Comparison of ENCODE assay signal across 12 mouse cellular contexts in the genomic region with DNA sequence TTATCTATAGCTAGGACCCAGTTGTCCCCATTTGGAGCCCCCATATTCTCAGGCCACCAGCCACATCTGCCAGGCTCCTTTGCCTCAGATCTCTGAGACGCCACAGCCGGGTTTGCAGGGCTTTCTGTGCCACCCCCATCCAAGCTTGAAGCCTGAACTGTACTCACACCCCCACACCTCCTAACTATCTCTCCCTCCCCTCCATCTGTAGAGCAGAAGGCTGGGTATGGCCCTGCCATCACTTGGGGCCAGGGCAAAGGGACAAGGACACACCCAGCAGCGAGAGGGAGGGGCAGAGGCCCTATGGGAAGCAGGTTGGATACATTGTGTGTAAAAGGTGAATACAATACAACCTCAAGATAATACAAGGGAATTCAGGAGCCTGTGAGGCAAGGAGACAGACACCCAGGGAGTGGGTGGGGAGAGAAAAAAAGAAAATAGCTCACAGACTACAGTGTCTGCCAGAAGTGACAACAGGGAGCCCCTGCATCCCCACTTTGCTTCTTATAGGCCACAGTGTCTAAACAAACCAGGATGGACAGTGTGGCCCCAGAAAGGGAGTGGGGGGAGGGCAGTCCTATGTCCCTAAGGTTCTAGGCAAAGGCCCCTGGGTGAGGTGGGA. TPM values are rescaled to one million over a fixed set of nuclear protein-coding genes. Genes with fewer than 3 reads are reported as not detected.
DNase-seq lines count a peak whose midpoint lies in the region; ATAC-seq lines count a peak whose summit lies in the region.
"Had no signal": no experiment of that assay in that cellular context is flagged by ENCODE, and none has a peak within 500 bp of the region (broad histone marks: within the 10 kb centered on the region; RNA-seq: fewer than 3 reads in every experiment).

No protein-coding gene starts in this region.

- no peak for ATAC-seq in heart, embryonic 11.5 days (replicated peaks; ENCODE audit: insufficient number of reproducible peaks, low FRiP score, low TSS enrichment)
- ATAC-seq in liver, embryonic 12.5 days: peak; percentile 72

- no peak overlapping the region for H3K9ac ChIP-seq in heart, embryonic 11.5 days (ENCODE audit: low read depth, low read length)
- H3K9ac ChIP-seq in liver, embryonic 12.5 days: peak overlapping the region; percentile 95

- peak overlapping the region; percentile 29; the same call in 1 of the 2 replicates for H3K27ac ChIP-seq in heart, embryonic 11.5 days (ENCODE audit: low read depth, low read length)
- H3K27ac ChIP-seq in liver, embryonic 12.5 days: peak overlapping the region; percentile 99

- WGBS in heart, embryonic 11.5 days (ENCODE audit: insufficient replicate concordance): 88% methylated on average over 3 of the region's 3 CpGs
- 45% methylated on average over 3 of the region's 3 CpGs for WGBS in liver, embryonic 12.5 days (ENCODE audit: insufficient replicate concordance)

- H3K9me3 ChIP-seq in heart, embryonic 11.5 days (replicated peaks; ENCODE audit: control insufficient read depth, low read length): no peaks in the 10 kb centered on the region
- H3K9me3 ChIP-seq in liver, embryonic 12.5 days (replicated peaks): no peaks in the 10 kb centered on the region

- H3K4me1 ChIP-seq in heart, embryonic 11.5 days (ENCODE audit: control insufficient read depth, insufficient read depth, low read length): peaks cover 32% of the 10 kb centered on the region
- H3K4me1 ChIP-seq in liver, embryonic 12.5 days: peaks cover 66% of the 10 kb centered on the region

- H3K4me2 ChIP-seq in heart, embryonic 11.5 days: 0 out of 2 replicates have a peak overlapping the region, but pooled peaks have one; percentile 3
- peak overlapping the region; percentile 98 for H3K4me2 ChIP-seq in liver, embryonic 12.5 days

- peaks cover 26% of the 10 kb centered on the region for H3K36me3 ChIP-seq in heart, embryonic 11.5 days (ENCODE audit: control insufficient read depth, insufficient read depth, low read length)
- peaks cover 78% of the 10 kb centered on the region for H3K36me3 ChIP-seq in liver, embryonic 12.5 days

- no peaks in the 10 kb centered on the region for H3K27me3 ChIP-seq in heart, embryonic 11.5 days (ENCODE audit: control insufficient read depth, insufficient read depth, low read length)
- H3K27me3 ChIP-seq in liver, embryonic 12.5 days (replicated peaks): no peaks in the 10 kb centered on the region

- DNase-seq in heart, adult 9 months (ENCODE audit: low spot score in 2 of 2): no peak
- DNase-seq in right cerebral cortex, postnatal 25 days: peak; percentile 65
- DNase-seq in right cerebral cortex, postnatal 4 days: no peak
- no peak for DNase-seq in thymus, adult 18-20 months
- no peak for DNase-seq in T-cell, adult 2 months (ENCODE audit: low spot score)
- DNase-seq in urinary bladder, postnatal 10 days (ENCODE audit: low spot score): no peak
- DNase-seq: gastrocnemius, postnatal 10 days; heart, postnatal 36 days; kidney, adult 2 months; lung, adult 2 months had no signal

- no peak overlapping the region for H3K4me3 ChIP-seq in heart, embryonic 11.5 days (ENCODE audit: low read depth, low read length)
- peak overlapping the region; percentile 86 for H3K4me3 ChIP-seq in liver, embryonic 12.5 days

RNA-seq across cellular contexts. Expression of a gene that starts 5.3 kb away (rescaled TPM):
- polyA plus RNA-seq in heart, embryonic 11.5 days (2014; fragmentation: Nextera tagmentation; extraction: Ambion mirVana): 168 and 194 TPM in 2 replicates
- 152 and 157 TPM in 2 replicates for polyA plus RNA-seq in liver, embryonic 12.5 days (2016; fragmentation: Nextera tagmentation; extraction: Ambion mirVana)

RNA-seq across cellular contexts. Expression of a gene that starts 26.3 kb away (rescaled TPM):
- polyA plus RNA-seq in heart, embryonic 11.5 days (2014; fragmentation: Nextera tagmentation; extraction: Ambion mirVana): 17.1 and 17.2 TPM in 2 replicates
- 6.7 and 6.9 TPM in 2 replicates for polyA plus RNA-seq in liver, embryonic 12.5 days (2016; fragmentation: Nextera tagmentation; extraction: Ambion mirVana)

RNA-seq across cellular contexts. Expression of a gene that starts 34.2 kb away (rescaled TPM):
- polyA plus RNA-seq in heart, embryonic 11.5 days (2014; fragmentation: Nextera tagmentation; extraction: Ambion mirVana): 0.07 and 0.13 TPM in 2 replicates
- 1.1 and 1.2 TPM in 2 replicates for polyA plus RNA-seq in liver, embryonic 12.5 days (2016; fragmentation: Nextera tagmentation; extraction: Ambion mirVana)

RNA-seq across cellular contexts. Expression of a gene that starts 37.2 kb away (rescaled TPM):
- polyA plus RNA-seq in heart, embryonic 11.5 days (2014; fragmentation: Nextera tagmentation; extraction: Ambion mirVana): 0.34 TPM in 1 of 2 replicates, not detected in the other
- polyA plus RNA-seq in liver, embryonic 12.5 days (2016; fragmentation: Nextera tagmentation; extraction: Ambion mirVana): not detected in 2 replicates

RNA-seq across cellular contexts. Expression of a gene that starts 38.8 kb away (rescaled TPM):
- 0.16 and 0.49 TPM in 2 replicates for polyA plus RNA-seq in heart, embryonic 11.5 days (2014; fragmentation: Nextera tagmentation; extraction: Ambion mirVana)
- polyA plus RNA-seq in liver, embryonic 12.5 days (2016; fragmentation: Nextera tagmentation; extraction: Ambion mirVana): 0.06 TPM in 1 of 2 replicates, not detected in the other
